Mouse (Mus musculus): ENCODE results near the gene B4galnt4. TPM values are rescaled to one million over a fixed set of nuclear protein-coding genes. Genes with fewer than 3 reads are reported as not detected.
A peak's percentile ranks its signal among the peaks of the same experiment; 100 is the strongest.

B4galnt4 gene
- polyA plus RNA-seq, 1 experiment from 2014 or later = 53.0 TPM

- no peak overlapping the region for H3K9ac ChIP-seq (replicated peaks; ENCODE audit: low read depth, low read length)
- peaks cover 35% of the 10 kb centered on the region for H3K36me3 ChIP-seq (ENCODE audit: control insufficient read depth, insufficient read depth)
- H3K4me2 ChIP-seq (ENCODE audit: low read length) = no peak overlapping the region
- H3K9me3 ChIP-seq (ENCODE audit: control insufficient read depth, low read length) = no peaks in the 10 kb centered on the region
- H3K27me3 ChIP-seq (replicated peaks; ENCODE audit: control insufficient read depth, insufficient read depth, low read length) = no peaks in the 10 kb centered on the region
- ATAC-seq = no peak
- H3K4me1 ChIP-seq (replicated peaks; ENCODE audit: control insufficient read depth, insufficient read depth, low read length) = peaks cover 25% of the 10 kb centered on the region
- no peak overlapping the region for H3K27ac ChIP-seq (ENCODE audit: low read length)
- H3K4me3 ChIP-seq (replicated peaks; ENCODE audit: low read length) = no peak overlapping the region
- WGBS = 94% methylated on average over 3 of the region's 3 CpGs
Measured at GRCm38 (mm10) chr7:141063353-141063752, 2.4 kb downstream of the B4galnt4 start.

- peaks cover 25% of the 10 kb centered on the region for H3K4me1 ChIP-seq (replicated peaks; ENCODE audit: control insufficient read depth, insufficient read depth, low read length)
- H3K27me3 ChIP-seq (replicated peaks; ENCODE audit: control insufficient read depth, insufficient read depth, low read length) = no peaks in the 10 kb centered on the region
- H3K4me2 ChIP-seq (ENCODE audit: low read length) = no peak overlapping the region
- no peaks in the 10 kb centered on the region for H3K9me3 ChIP-seq (ENCODE audit: control insufficient read depth, low read length)
- ATAC-seq = no peak
- 87% methylated on average over 7 of the region's 7 CpGs for whole genome bisulfite sequencing
- H3K9ac ChIP-seq (replicated peaks; ENCODE audit: low read depth, low read length) = no peak overlapping the region
- no peak overlapping the region for H3K4me3 ChIP-seq (replicated peaks; ENCODE audit: low read length)
- H3K27ac ChIP-seq (ENCODE audit: low read length) = no peak overlapping the region
- H3K36me3 ChIP-seq (ENCODE audit: control insufficient read depth, insufficient read depth) = peaks cover 39% of the 10 kb centered on the region
Measured at GRCm38 (mm10) chr7:141064175-141064574, 3.3 kb downstream of the B4galnt4 start.

- Histone ChIP-seq H3K36me3 (ENCODE audit: control insufficient read depth, insufficient read depth) (peaks cover 39% of the 10 kb centered on the region), H3K27ac (ENCODE audit: low read length) (no peak overlapping the region), H3K9me3 (ENCODE audit: control insufficient read depth, low read length) (no peaks in the 10 kb centered on the region), H3K27me3 (replicated peaks; ENCODE audit: control insufficient read depth, insufficient read depth, low read length) (no peaks in the 10 kb centered on the region), H3K9ac (replicated peaks; ENCODE audit: low read depth, low read length) (no peak overlapping the region), H3K4me2 (ENCODE audit: low read length) (no peak overlapping the region), H3K4me1 (replicated peaks; ENCODE audit: control insufficient read depth, insufficient read depth, low read length) (peaks cover 25% of the 10 kb centered on the region), H3K4me3 (replicated peaks; ENCODE audit: low read length) (no peak overlapping the region)
- no peak for ATAC-seq
- 94% methylated on average over 7 of the region's 7 CpGs for WGBS
Measured at GRCm38 (mm10) chr7:141064576-141064975, 3.7 kb downstream of the B4galnt4 start.

GRCm38 (mm10) chr7:141068351-141068750, 7.4 kb downstream of the B4galnt4 start:
- H3K4me1 ChIP-seq (replicated peaks; ENCODE audit: control insufficient read depth, insufficient read depth, low read length) = peaks cover 15% of the 10 kb centered on the region

GRCm38 (mm10) chr7:141070058-141070862, 9.4 kb downstream of the B4galnt4 start:
- peak overlapping the region; percentile 86 for H3K4me2 ChIP-seq (ENCODE audit: low read length)
- H3K27me3 ChIP-seq (replicated peaks; ENCODE audit: control insufficient read depth, insufficient read depth, low read length) = peaks cover 7% of the 10 kb centered on the region; the same call in 1 of the 2 replicates
- no peaks in the 10 kb centered on the region for H3K9me3 ChIP-seq (ENCODE audit: control insufficient read depth, low read length)
- H3K36me3 ChIP-seq (ENCODE audit: control insufficient read depth, insufficient read depth) = peaks cover 30% of the 10 kb centered on the region
- peaks cover 14% of the 10 kb centered on the region for H3K4me1 ChIP-seq (replicated peaks; ENCODE audit: control insufficient read depth, insufficient read depth, low read length)
- peak overlapping the region; percentile 67 for H3K9ac ChIP-seq (replicated peaks; ENCODE audit: low read depth, low read length)
- peak; percentile 58 for ATAC-seq
- H3K4me3 ChIP-seq (replicated peaks; ENCODE audit: low read length) = peak overlapping the region; percentile 40
- WGBS = under 1% methylated on average over 51 of the region's 51 CpGs
- peak overlapping the region; percentile 81 for H3K27ac ChIP-seq (ENCODE audit: low read length)

More at GRCm38 (mm10) chr7:141068351-141068750, 7.4 kb downstream of the B4galnt4 start:
- Histone ChIP-seq H3K36me3 (ENCODE audit: control insufficient read depth, insufficient read depth) (peaks cover 39% of the 10 kb centered on the region), H3K27me3 (replicated peaks; ENCODE audit: control insufficient read depth, insufficient read depth, low read length) (peaks cover 7% of the 10 kb centered on the region; the same call in 1 of the 2 replicates), H3K27ac (ENCODE audit: low read length) (no peak overlapping the region), H3K9me3 (ENCODE audit: control insufficient read depth, low read length) (no peaks in the 10 kb centered on the region), H3K4me3 (replicated peaks; ENCODE audit: low read length) (no peak overlapping the region), H3K4me2 (ENCODE audit: low read length) (no peak overlapping the region), H3K9ac (replicated peaks; ENCODE audit: low read depth, low read length) (no peak overlapping the region)
- 85% methylated on average over 19 of the region's 19 CpGs for WGBS
- ATAC-seq = no peak

GRCm38 (mm10) chr7:141072017-141072745, 11.3 kb downstream of the B4galnt4 start:
- H3K27ac ChIP-seq (ENCODE audit: low read length) = no peak overlapping the region
- peaks cover 14% of the 10 kb centered on the region for H3K4me1 ChIP-seq (replicated peaks; ENCODE audit: control insufficient read depth, insufficient read depth, low read length)
- no peaks in the 10 kb centered on the region for H3K9me3 ChIP-seq (ENCODE audit: control insufficient read depth, low read length)
- H3K4me2 ChIP-seq (ENCODE audit: low read length) = no peak overlapping the region
- H3K27me3 ChIP-seq (replicated peaks; ENCODE audit: control insufficient read depth, insufficient read depth, low read length) = peaks cover 7% of the 10 kb centered on the region; the same call in 1 of the 2 replicates
- H3K4me3 ChIP-seq (replicated peaks; ENCODE audit: low read length) = no peak overlapping the region
- 50% methylated on average over 23 of the region's 23 CpGs for WGBS
- peaks cover 15% of the 10 kb centered on the region for H3K36me3 ChIP-seq (ENCODE audit: control insufficient read depth, insufficient read depth)
- ATAC-seq = no peak
- no peak overlapping the region for H3K9ac ChIP-seq (replicated peaks; ENCODE audit: low read depth, low read length)

- ATAC-seq = no peak
- Histone ChIP-seq H3K4me1 (replicated peaks; ENCODE audit: control insufficient read depth, insufficient read depth, low read length) (peaks cover 14% of the 10 kb centered on the region), H3K9ac (replicated peaks; ENCODE audit: low read depth, low read length) (no peak overlapping the region), H3K27me3 (replicated peaks; ENCODE audit: control insufficient read depth, insufficient read depth, low read length) (peaks cover 7% of the 10 kb centered on the region; the same call in 1 of the 2 replicates), H3K36me3 (ENCODE audit: control insufficient read depth, insufficient read depth) (no peaks in the 10 kb centered on the region), H3K4me3 (replicated peaks; ENCODE audit: low read length) (no peak overlapping the region), H3K4me2 (ENCODE audit: low read length) (no peak overlapping the region), H3K9me3 (ENCODE audit: control insufficient read depth, low read length) (no peaks in the 10 kb centered on the region), H3K27ac (ENCODE audit: low read length) (no peak overlapping the region)
- 83% methylated on average over 4 of the region's 4 CpGs for WGBS
Measured at GRCm38 (mm10) chr7:141073782-141074181, 12.9 kb downstream of the B4galnt4 start.

- Histone ChIP-seq H3K27me3 (replicated peaks; ENCODE audit: control insufficient read depth, insufficient read depth, low read length) (no peaks in the 10 kb centered on the region), H3K36me3 (ENCODE audit: control insufficient read depth, insufficient read depth) (no peaks in the 10 kb centered on the region), H3K4me3 (replicated peaks; ENCODE audit: low read length) (no peak within 1 kb of the TSS), H3K4me1 (replicated peaks; ENCODE audit: control insufficient read depth, insufficient read depth, low read length) (no peaks in the 10 kb centered on the region), H3K27ac (ENCODE audit: low read length) (no peak within 1 kb of the TSS), H3K9me3 (ENCODE audit: control insufficient read depth, low read length) (no peaks in the 10 kb centered on the region), H3K4me2 (ENCODE audit: low read length) (no peak within 1 kb of the TSS), H3K9ac (replicated peaks; ENCODE audit: low read depth, low read length) (no peak within 1 kb of the TSS)
- no peak for ATAC-seq
- WGBS = 92% methylated on average over 15 of the region's 15 CpGs
Measured at GRCm38 (mm10) chr7:141077841-141078240, 16.9 kb downstream of the B4galnt4 start, which contains the start of gene Pkp3. Pkp3 (plus strand) TSS chr7:141078218.

GRCm38 (mm10) chr7:141078876-141079275, 18.0 kb downstream of the B4galnt4 start:
- H3K27me3 ChIP-seq (replicated peaks; ENCODE audit: control insufficient read depth, insufficient read depth, low read length) = no peaks in the 10 kb centered on the region

More at GRCm38 (mm10) chr7:141078876-141079275, 18.0 kb downstream of the B4galnt4 start:
- no peak overlapping the region for H3K4me3 ChIP-seq (replicated peaks; ENCODE audit: low read length)
- H3K36me3 ChIP-seq (ENCODE audit: control insufficient read depth, insufficient read depth) = no peaks in the 10 kb centered on the region
- WGBS = 90% methylated on average over 4 of the region's 4 CpGs
- H3K9me3 ChIP-seq (ENCODE audit: control insufficient read depth, low read length) = no peaks in the 10 kb centered on the region
- H3K4me2 ChIP-seq (ENCODE audit: low read length) = no peak overlapping the region
- no peaks in the 10 kb centered on the region for H3K4me1 ChIP-seq (replicated peaks; ENCODE audit: control insufficient read depth, insufficient read depth, low read length)
- H3K9ac ChIP-seq (replicated peaks; ENCODE audit: low read depth, low read length) = no peak overlapping the region
- ATAC-seq = no peak
- H3K27ac ChIP-seq (ENCODE audit: low read length) = no peak overlapping the region
